Mouse (Mus musculus): Measurements from ENCODE around the gene Tspan8.
"Not testable (repeated sequence)": the region's sequence is repeated elsewhere in the genome, so short reads cannot be mapped to it uniquely, and the experiment has no call there.

The Tspan8 gene

GRCm38 (mm10) chr10:115816511-115816910 is at the start of gene Tspan8:
TSS of gene Tspan8 (plus strand) at chr10:115816832.
- no peak for DNase-seq (ENCODE audit: low spot score)

GRCm38 (mm10) chr10:115770032-115770431 is 46.6 kb upstream of the Tspan8 start:
- DNase-seq (ENCODE audit: low spot score): no peak

DNA sequence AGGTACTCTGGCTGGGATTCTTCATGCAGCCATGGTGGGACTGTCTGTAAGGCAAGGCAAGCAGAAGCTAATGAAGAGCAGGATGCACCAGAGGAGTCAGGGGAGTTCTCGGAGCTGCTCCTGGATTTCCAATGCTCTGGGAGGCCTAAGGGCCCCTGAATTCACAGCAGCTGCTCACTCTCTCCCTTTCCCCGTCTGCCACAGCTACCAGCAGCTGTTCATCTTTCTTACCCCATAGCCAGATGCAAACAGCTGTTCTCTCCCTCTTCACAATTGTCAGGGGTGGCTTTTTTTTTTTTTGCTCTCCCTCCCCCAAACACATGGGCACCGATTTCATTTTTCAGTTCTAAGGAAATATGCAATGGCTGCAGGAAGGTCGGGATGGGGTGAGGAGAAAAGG is 42.2 kb upstream of the Tspan8 start:
- no peak for DNase-seq (ENCODE audit: low spot score)

- no peak for DNase-seq (ENCODE audit: low spot score)
Observed at GRCm38 (mm10) chr10:115775945-115776905, 40.4 kb upstream of the Tspan8 start.

DNA sequence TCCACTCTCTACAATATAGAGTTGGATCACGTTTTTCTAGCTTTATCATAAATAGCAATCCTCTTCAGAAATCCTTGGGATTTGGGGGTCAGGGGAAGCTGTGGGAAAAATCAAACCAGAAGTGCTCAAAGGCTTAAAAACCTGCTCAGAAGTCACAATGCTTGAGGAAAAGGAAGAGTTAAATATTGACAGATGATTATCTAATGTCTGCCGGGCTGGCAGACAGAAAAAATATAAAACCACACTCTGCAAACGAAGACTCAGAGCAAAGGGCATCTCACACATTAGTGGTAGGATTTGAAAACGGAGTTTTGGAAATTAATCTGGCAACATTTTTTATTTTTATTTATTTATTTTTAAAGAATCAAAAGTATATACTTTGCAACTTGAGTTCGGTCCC is 39.3 kb upstream of the Tspan8 start:
- no peak for DNase-seq (ENCODE audit: low spot score)

DNA sequence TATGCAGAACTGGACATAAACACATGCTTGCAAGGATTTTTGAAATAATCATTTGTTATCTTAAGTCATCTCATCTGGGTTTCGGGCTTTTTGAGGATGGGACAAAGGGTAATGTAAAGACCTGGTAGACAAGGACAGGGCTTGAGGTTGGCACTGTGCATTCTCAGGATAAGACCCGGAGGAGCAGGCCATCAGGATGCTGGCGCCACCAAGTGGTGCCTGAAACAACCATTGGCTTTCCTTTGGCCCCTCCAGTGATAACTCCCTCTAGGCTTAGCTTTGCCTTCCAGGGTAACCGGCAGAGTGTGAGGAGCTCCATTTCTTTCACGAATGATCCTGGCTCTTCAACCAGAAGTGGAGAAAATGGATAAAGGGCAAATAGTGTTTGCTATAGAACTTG is 38.0 kb upstream of the Tspan8 start:
- DNase-seq (ENCODE audit: low spot score): peak; percentile 16

GRCm38 (mm10) chr10:115780239-115781016 is 36.2 kb upstream of the Tspan8 start:
- DNase-seq (ENCODE audit: low spot score): no peak

GRCm38 (mm10) chr10:115783232-115783631 is 33.4 kb upstream of the Tspan8 start:
- no peak for DNase-seq (ENCODE audit: low spot score)

GRCm38 (mm10) chr10:115790788-115791187 is 25.8 kb upstream of the Tspan8 start:
- DNase-seq (ENCODE audit: low spot score): no peak

DNA sequence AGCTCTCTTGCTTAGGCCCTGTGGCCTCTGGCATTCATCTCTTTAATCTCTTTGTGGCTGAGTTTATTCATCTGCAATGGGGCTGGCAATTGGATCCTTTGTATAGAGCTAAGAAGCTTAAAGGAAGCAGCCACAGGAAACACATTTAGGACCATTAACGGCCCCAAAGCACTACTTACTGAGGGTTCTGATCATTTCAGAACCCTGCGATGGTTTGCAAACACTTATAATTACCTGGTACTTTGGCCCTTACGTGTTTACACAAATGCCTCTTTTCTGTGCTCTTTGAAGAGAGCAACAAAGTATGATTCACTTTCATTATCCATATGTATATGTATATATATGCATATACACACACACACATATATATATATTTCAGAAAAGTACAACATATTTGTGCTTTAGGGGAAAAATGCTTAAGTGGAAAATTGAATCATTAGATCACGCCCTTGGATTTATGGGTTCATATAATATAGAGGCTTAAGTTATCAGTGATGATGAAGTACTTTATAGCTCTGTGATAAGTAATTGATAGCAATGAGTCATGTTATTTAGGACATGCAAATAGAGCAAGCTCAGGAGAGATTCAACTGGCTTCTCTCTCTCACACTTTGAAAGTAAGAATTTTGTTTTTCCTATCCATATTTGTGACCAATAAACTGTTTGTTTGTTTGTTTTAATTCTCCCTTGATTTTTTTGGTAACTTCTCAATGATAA is 20.4 kb upstream of the Tspan8 start:
- DNase-seq (ENCODE audit: low spot score): no peak

DNA sequence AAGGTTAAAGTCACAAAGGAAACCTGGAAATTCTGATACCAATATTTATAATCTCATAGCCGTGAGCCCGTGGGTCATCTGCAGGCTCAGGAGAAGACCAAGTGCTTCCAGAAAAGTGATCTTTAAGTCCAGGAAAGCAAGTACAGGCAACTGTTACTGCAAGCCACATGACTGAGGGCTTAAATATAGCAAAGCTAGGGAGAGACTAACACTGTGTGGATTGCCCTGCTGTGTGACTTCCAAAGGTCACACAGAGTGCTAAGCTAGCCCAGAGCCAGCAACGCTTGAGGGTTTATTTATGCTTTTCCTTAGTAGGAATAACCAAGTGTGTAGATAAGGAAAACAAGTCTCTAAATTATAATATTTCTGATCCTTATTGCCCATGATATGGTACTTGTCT is 15.2 kb upstream of the Tspan8 start:
- no peak for DNase-seq (ENCODE audit: low spot score)

DNA sequence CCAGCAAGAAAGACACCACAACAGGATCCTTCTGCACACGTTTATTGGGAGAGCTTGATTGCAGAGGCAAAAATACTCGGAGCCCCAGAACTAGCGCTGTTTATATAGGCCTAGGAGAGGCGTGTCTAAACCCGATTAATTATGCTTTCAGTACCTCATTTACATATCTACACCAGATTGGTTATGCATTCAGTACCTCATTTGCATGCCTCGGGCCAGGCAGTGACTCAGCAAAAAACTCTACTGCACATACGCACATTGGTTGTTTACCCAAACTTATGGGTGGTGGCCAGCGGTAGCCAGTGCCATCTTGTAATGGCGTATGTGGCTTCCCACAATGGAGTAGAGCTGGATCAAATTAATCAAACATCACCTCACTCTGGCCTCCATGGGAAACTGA is 13.6 kb upstream of the Tspan8 start:
- DNase-seq (ENCODE audit: low spot score): not testable (repeated sequence)

DNA sequence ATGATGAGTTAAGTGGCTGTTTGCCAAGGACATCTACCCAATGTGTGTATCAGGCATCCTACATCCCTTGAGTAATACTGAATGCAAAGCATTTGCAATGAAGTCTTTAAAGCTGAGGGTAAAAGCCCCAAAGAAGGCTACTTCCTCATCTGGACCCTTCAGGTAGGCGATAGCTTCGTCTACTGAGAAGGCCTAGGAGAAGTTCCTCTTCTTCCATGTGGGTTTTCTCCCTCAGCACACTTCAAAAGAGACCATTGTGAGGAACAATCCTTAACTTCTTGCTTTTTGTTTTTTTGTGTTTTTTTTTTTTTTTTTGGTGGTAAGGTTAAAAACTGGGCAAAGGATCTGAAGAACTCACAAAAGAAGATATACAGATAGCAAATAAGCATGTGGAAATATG is 12.9 kb upstream of the Tspan8 start:
- DNase-seq (ENCODE audit: low spot score): no peak

- no peak for DNase-seq (ENCODE audit: low spot score)
Observed at GRCm38 (mm10) chr10:115805987-115806386, 10.6 kb upstream of the Tspan8 start.

DNA sequence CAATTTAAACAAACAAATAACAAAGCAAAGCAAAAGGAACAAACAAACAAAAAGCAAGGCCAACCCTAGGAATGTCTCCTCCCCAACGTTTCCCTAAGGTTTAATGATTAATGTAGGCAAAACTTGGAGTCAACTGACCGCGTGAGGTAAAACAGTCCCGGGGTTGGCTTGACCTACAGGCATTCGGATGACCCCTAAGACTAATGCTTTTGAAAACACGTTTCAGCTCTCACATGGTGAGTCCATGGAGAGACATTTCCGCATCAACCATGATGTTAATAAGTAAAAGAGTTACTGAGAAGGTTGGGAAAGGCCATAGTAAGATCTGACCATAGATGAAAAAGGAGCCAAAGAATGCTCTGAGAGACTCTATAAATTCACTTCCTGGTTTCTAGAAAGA is 7.5 kb upstream of the Tspan8 start:
- DNase-seq (ENCODE audit: low spot score): no peak

- DNase-seq (ENCODE audit: low spot score): no peak
Observed at GRCm38 (mm10) chr10:115811519-115811918, 5.1 kb upstream of the Tspan8 start.

GRCm38 (mm10) chr10:115814878-115815277 is 1.8 kb upstream of the Tspan8 start:
- peak; percentile 30 for DNase-seq (ENCODE audit: low spot score)

DNA sequence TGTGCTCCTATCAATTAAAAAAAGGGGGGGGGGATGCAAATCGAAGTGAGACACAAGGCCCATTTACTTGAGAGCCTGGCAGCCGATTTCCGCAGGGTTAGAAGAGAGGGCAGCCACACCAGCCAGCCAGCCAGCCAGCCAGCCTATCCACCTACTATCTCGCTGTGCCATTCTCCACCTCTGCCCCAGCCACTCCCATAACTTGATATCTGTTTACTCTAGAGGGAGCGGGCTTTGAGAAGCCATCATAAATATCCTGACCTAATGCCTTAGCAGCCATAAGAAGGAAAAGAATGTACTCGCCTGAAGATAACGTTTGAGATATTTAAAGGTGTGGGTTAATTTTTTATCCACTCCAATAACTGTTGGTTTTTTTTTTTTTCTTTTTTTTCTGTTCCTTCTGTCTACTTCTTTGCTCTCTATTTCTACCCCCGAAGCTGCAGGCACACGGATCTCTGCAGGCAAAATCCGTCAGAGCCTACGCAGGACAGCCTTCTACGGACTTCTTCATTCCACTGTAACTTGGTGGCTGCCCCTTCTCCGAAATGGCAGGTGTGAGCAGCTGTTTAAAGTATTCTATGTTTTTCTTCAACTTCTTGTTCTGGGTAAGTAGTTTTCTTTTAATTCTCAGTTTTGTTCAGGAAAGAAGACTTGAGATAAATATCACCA is 558 bp downstream of the Tspan8 start:
- DNase-seq (ENCODE audit: low spot score): peak; percentile 19

DNA sequence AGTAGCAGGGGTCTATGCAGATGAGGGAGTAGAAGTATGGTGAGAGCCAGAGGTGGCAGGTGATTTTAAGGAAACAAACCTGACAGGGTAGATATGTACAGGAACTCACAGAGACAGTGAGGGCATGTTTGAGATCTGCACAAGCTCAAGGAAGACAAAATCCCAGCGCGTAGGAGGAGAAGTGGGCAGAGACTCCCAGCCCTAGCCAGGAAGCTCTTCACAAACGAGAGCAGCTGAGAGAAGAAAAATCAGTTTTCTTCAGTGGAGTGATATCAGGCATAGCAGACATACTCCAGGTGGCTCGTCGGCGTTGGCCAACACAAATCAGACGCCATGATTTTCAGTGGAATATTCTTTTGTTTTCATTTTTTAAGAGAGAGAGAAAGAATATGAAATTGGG is 8.7 kb downstream of the Tspan8 start:
- no peak for DNase-seq (ENCODE audit: low spot score)

GRCm38 (mm10) chr10:115828872-115829271 is 12.2 kb downstream of the Tspan8 start:
- no peak for DNase-seq (ENCODE audit: low spot score)

GRCm38 (mm10) chr10:115829696-115830095 is 13.1 kb downstream of the Tspan8 start:
- no peak for DNase-seq (ENCODE audit: low spot score)

DNA sequence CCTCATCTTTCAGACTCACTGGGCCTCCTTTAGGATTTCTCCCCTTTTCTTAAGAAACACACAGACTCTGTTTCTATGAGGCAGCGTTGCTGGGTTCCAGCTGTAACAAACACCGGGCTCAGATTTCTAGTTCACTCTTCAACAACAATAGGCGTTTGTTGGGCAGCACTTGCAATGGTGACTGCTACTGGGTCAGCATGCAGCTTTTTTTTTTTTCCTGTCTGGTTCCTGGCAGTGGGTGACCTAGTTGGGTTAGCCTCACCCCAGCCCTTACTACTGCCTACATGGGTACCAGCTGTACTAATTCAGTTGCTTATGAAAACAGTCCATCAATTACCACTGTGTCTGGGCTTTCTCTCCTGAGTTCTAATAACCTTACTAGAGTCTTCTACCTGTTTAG is 14.1 kb downstream of the Tspan8 start:
- DNase-seq (ENCODE audit: low spot score): no peak
